Mouse (Mus musculus) cerebellum, adult 9-10 months (tissue): ENCODE results near the gene Fxyd7.
A peak's percentile ranks its signal among the peaks of the same experiment; 100 is the strongest.

Experiments used
- DNase-seq: peaks from one replicate; pipeline ENCODE4 v3.0.0; 2022

Fxyd7 gene

DNA sequence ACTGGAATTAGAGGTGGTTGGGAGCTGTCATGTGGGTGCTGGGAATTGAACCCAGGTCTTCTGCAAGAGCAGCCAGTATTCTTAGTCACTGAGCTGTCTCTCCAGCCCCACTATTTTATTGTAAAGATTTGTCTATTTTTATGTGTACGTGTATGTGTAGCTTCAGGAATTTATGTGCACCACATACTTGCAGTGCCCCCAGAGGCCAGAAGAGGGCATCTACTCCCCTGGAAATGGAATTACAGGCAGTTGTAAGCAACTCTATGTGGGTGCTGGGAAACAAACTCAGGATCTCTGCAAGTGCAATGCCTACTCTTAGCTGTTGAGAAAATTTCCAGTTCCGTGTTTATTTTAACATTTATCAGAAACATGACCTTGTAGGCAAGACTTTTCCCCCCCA, 54.8 kb downstream of the Fxyd7 start:
- DNase-seq: no peak

- peak; percentile 24 for DNase-seq
Observed at GRCm38 (mm10) chr7:30993986-30994385, 57.3 kb downstream of the Fxyd7 start.
